Mouse (Mus musculus) large intestine, adult 2 months (tissue): ENCODE data around the gene Nup153. TPM values are rescaled to one million over a fixed set of nuclear protein-coding genes. Genes with fewer than 3 reads are reported as not detected.

Experiments used
- polyA plus RNA-seq: library from polyadenylated mRNA; depleted of rRNA; stranded (reverse); fragments of >200 nt; gene quantifications from 2 replicates; pipeline ENCODE4 v1.2.3, GENCODE M21; 2012; rRNA removed

Nup153 gene
- polyA plus RNA-seq, 1 experiment = 27.2 TPM

Other genes with a start within 250 kb of the Nup153 start
- 10.3 and 18.4 TPM in 2 replicates for gene Cap2, start 226.1 kb downstream of the Nup153 start, polyA plus RNA-seq
- 17.5 and 26.3 TPM in 2 replicates for gene Fam8a1, start 58.4 kb downstream of the Nup153 start, polyA plus RNA-seq
- gene Kif13a, start 201.9 kb upstream of the Nup153 start, polyA plus RNA-seq = 33.8 and 47.5 TPM in 2 replicates